Mouse (Mus musculus) urinary bladder, postnatal 36 days (tissue): ENCODE results near the gene Arfip1.

Experiments
- DNase-seq, 2 experiments: peaks; one replicate each; pipeline ENCODE4 v3.0.0; 2022; ENCODE audit warnings: low spot score in 2 of 2, mixed read lengths in 1 of 2

Arfip1 gene

GRCm38 (mm10) chr3:84488716-84489115 lies 93.7 kb downstream of the Arfip1 start:
- no peak for DNase-seq

- no peak for DNase-seq
Measured at GRCm38 (mm10) chr3:84484891-84485290, 97.5 kb downstream of the Arfip1 start.

GRCm38 (mm10) chr3:84484333-84484732 lies 98.1 kb downstream of the Arfip1 start:
- no peak for DNase-seq

- DNase-seq = no peak
Measured at GRCm38 (mm10) chr3:84482121-84482520, 100.3 kb downstream of the Arfip1 start.

GRCm38 (mm10) chr3:84481104-84481503 lies 101.3 kb downstream of the Arfip1 start:
- DNase-seq = peak; percentile 47 to 68

GRCm38 (mm10) chr3:84480006-84480897 lies 102.2 kb downstream of the Arfip1 start, which contains the start of gene Fhdc1:
TSS of gene Fhdc1 (minus strand) at chr3:84480429.
- peak; percentile 70 to 71 for DNase-seq

GRCm38 (mm10) chr3:84479293-84480005 lies 103.0 kb downstream of the Arfip1 start:
- peak in 1 of 2 experiments; percentile 48 for DNase-seq

GRCm38 (mm10) chr3:84478896-84479292 lies 103.5 kb downstream of the Arfip1 start:
- no peak for DNase-seq

GRCm38 (mm10) chr3:84478195-84478594 lies 104.2 kb downstream of the Arfip1 start:
- DNase-seq = no peak

GRCm38 (mm10) chr3:84477498-84477897 lies 104.9 kb downstream of the Arfip1 start:
- DNase-seq = no peak

GRCm38 (mm10) chr3:84474981-84475775 lies 107.2 kb downstream of the Arfip1 start:
- DNase-seq = no peak

GRCm38 (mm10) chr3:84474398-84474797 lies 108.0 kb downstream of the Arfip1 start:
- no peak for DNase-seq

- no peak for DNase-seq
Measured at GRCm38 (mm10) chr3:84472955-84473354, 109.5 kb downstream of the Arfip1 start.

- no peak for DNase-seq
Measured at GRCm38 (mm10) chr3:84472527-84472926, 109.9 kb downstream of the Arfip1 start.

- no peak for DNase-seq
Measured at GRCm38 (mm10) chr3:84471146-84471545, 111.3 kb downstream of the Arfip1 start.

- no peak for DNase-seq
Measured at GRCm38 (mm10) chr3:84468111-84468453, 114.3 kb downstream of the Arfip1 start.

GRCm38 (mm10) chr3:84467419-84468110 lies 114.9 kb downstream of the Arfip1 start:
- no peak for DNase-seq

- no peak for DNase-seq
Measured at GRCm38 (mm10) chr3:84465822-84466500, 116.5 kb downstream of the Arfip1 start.

GRCm38 (mm10) chr3:84461687-84462086 lies 120.7 kb downstream of the Arfip1 start:
- DNase-seq = no peak

GRCm38 (mm10) chr3:84460952-84461351 lies 121.5 kb downstream of the Arfip1 start:
- DNase-seq = no peak

GRCm38 (mm10) chr3:84460499-84460898 lies 121.9 kb downstream of the Arfip1 start:
- no peak for DNase-seq
